Mouse (Mus musculus): ENCODE data around the gene Ascc2. TPM values are rescaled to one million over a fixed set of nuclear protein-coding genes. Genes with fewer than 3 reads are reported as not detected.
A peak's percentile ranks its signal among the peaks of the same experiment; 100 is the strongest.

The Ascc2 gene
- polyA plus RNA-seq, 1 experiment from 2014 or later = 33.8 TPM

GRCm38 (mm10) chr11:4720900-4721580, 83.5 kb downstream of the Ascc2 start:
- Histone ChIP-seq H3K27ac (ENCODE audit: low read length) (no peak overlapping the region), H3K36me3 (ENCODE audit: control insufficient read depth, insufficient read depth, low read length) (peaks cover 4% of the 10 kb centered on the region; the same call in 1 of the 2 replicates), H3K4me3 (ENCODE audit: low read depth, low read length) (no peak overlapping the region), H3K4me1 (ENCODE audit: control insufficient read depth, insufficient read depth, low read length) (peaks cover 5% of the 10 kb centered on the region; the same call in 1 of the 2 replicates), H3K9ac (replicated peaks; ENCODE audit: low read depth, low read length) (no peak overlapping the region), H3K4me2 (replicated peaks; ENCODE audit: low read depth, low read length) (no peak overlapping the region), H3K27me3 (ENCODE audit: control insufficient read depth, insufficient read depth, low read length) (no peaks in the 10 kb centered on the region), H3K9me3 (ENCODE audit: control insufficient read depth, low read depth, low read length) (no peaks in the 10 kb centered on the region)
- ATAC-seq (ENCODE audit: insufficient number of reproducible peaks, insufficient read depth, low FRiP score, low read depth) = no peak
- WGBS = 43% methylated on average over 7 of the region's 7 CpGs

GRCm38 (mm10) chr11:4721728-4722127, 84.2 kb downstream of the Ascc2 start:
- Histone ChIP-seq H3K9ac (replicated peaks; ENCODE audit: low read depth, low read length) (no peak overlapping the region), H3K9me3 (ENCODE audit: control insufficient read depth, low read depth, low read length) (no peaks in the 10 kb centered on the region), H3K27ac (ENCODE audit: low read length) (no peak overlapping the region), H3K4me3 (ENCODE audit: low read depth, low read length) (no peak overlapping the region), H3K4me1 (ENCODE audit: control insufficient read depth, insufficient read depth, low read length) (peaks cover 5% of the 10 kb centered on the region; the same call in 1 of the 2 replicates), H3K36me3 (ENCODE audit: control insufficient read depth, insufficient read depth, low read length) (peaks cover 4% of the 10 kb centered on the region; the same call in 1 of the 2 replicates), H3K27me3 (ENCODE audit: control insufficient read depth, insufficient read depth, low read length) (no peaks in the 10 kb centered on the region), H3K4me2 (replicated peaks; ENCODE audit: low read depth, low read length) (no peak overlapping the region)
- 76% methylated on average over 8 of the region's 8 CpGs for WGBS
- ATAC-seq (ENCODE audit: insufficient number of reproducible peaks, insufficient read depth, low FRiP score, low read depth) = no peak

- Histone ChIP-seq H3K9me3 (ENCODE audit: control insufficient read depth, low read depth, low read length) (no peaks in the 10 kb centered on the region), H3K4me1 (ENCODE audit: control insufficient read depth, insufficient read depth, low read length) (0 out of 2 replicates have a peak, but pooled peaks cover 9% of the 10 kb centered on the region), H3K27me3 (ENCODE audit: control insufficient read depth, insufficient read depth, low read length) (no peaks in the 10 kb centered on the region), H3K4me3 (ENCODE audit: low read depth, low read length) (no peak overlapping the region), H3K27ac (ENCODE audit: low read length) (no peak overlapping the region), H3K9ac (replicated peaks; ENCODE audit: low read depth, low read length) (no peak overlapping the region), H3K36me3 (ENCODE audit: control insufficient read depth, insufficient read depth, low read length) (peaks cover 3% of the 10 kb centered on the region; the same call in 1 of the 2 replicates), H3K4me2 (replicated peaks; ENCODE audit: low read depth, low read length) (no peak overlapping the region)
- ATAC-seq (ENCODE audit: insufficient number of reproducible peaks, insufficient read depth, low FRiP score, low read depth) = peak; percentile 31; the same call in 1 of the 2 replicates
- 37% methylated on average over 12 of the region's 12 CpGs for WGBS
Observed at GRCm38 (mm10) chr11:4729603-4730002, 92.1 kb downstream of the Ascc2 start.

GRCm38 (mm10) chr11:4730096-4730495, 92.5 kb downstream of the Ascc2 start:
- Histone ChIP-seq H3K27me3 (ENCODE audit: control insufficient read depth, insufficient read depth, low read length) (no peaks in the 10 kb centered on the region), H3K9me3 (ENCODE audit: control insufficient read depth, low read depth, low read length) (no peaks in the 10 kb centered on the region), H3K36me3 (ENCODE audit: control insufficient read depth, insufficient read depth, low read length) (no peaks in the 10 kb centered on the region; the same call in 1 of the 2 replicates), H3K27ac (ENCODE audit: low read length) (no peak overlapping the region), H3K4me2 (replicated peaks; ENCODE audit: low read depth, low read length) (no peak overlapping the region), H3K4me1 (ENCODE audit: control insufficient read depth, insufficient read depth, low read length) (0 out of 2 replicates have a peak, but pooled peaks cover 9% of the 10 kb centered on the region), H3K9ac (replicated peaks; ENCODE audit: low read depth, low read length) (no peak overlapping the region), H3K4me3 (ENCODE audit: low read depth, low read length) (no peak overlapping the region)
- 53% methylated on average over 6 of the region's 6 CpGs for WGBS
- ATAC-seq (ENCODE audit: insufficient number of reproducible peaks, insufficient read depth, low FRiP score, low read depth) = peak; percentile 51; the same call in 1 of the 2 replicates

- no peak overlapping the region for H3K4me2 ChIP-seq (replicated peaks; ENCODE audit: low read depth, low read length)
- ATAC-seq (ENCODE audit: insufficient number of reproducible peaks, insufficient read depth, low FRiP score, low read depth) = no peak
- H3K9ac ChIP-seq (replicated peaks; ENCODE audit: low read depth, low read length) = no peak overlapping the region
- H3K9me3 ChIP-seq (ENCODE audit: control insufficient read depth, low read depth, low read length) = no peaks in the 10 kb centered on the region
- no peak overlapping the region for H3K27ac ChIP-seq (ENCODE audit: low read length)
- H3K4me3 ChIP-seq (ENCODE audit: low read depth, low read length) = no peak overlapping the region
- 77% methylated on average over 5 of the region's 5 CpGs for WGBS
- H3K36me3 ChIP-seq (ENCODE audit: control insufficient read depth, insufficient read depth, low read length) = no peaks in the 10 kb centered on the region; the same call in 1 of the 2 replicates
- H3K27me3 ChIP-seq (ENCODE audit: control insufficient read depth, insufficient read depth, low read length) = no peaks in the 10 kb centered on the region
- H3K4me1 ChIP-seq (ENCODE audit: control insufficient read depth, insufficient read depth, low read length) = 0 out of 2 replicates have a peak, but pooled peaks cover 9% of the 10 kb centered on the region
Observed at GRCm38 (mm10) chr11:4730913-4731312, 93.4 kb downstream of the Ascc2 start.

- Histone ChIP-seq H3K4me2 (replicated peaks; ENCODE audit: low read depth, low read length) (no peak overlapping the region), H3K27ac (ENCODE audit: low read length) (no peak overlapping the region), H3K36me3 (ENCODE audit: control insufficient read depth, insufficient read depth, low read length) (no peaks in the 10 kb centered on the region; the same call in 1 of the 2 replicates), H3K9me3 (ENCODE audit: control insufficient read depth, low read depth, low read length) (no peaks in the 10 kb centered on the region), H3K9ac (replicated peaks; ENCODE audit: low read depth, low read length) (no peak overlapping the region), H3K4me3 (ENCODE audit: low read depth, low read length) (no peak overlapping the region), H3K4me1 (ENCODE audit: control insufficient read depth, insufficient read depth, low read length) (0 out of 2 replicates have a peak, but pooled peaks cover 9% of the 10 kb centered on the region), H3K27me3 (ENCODE audit: control insufficient read depth, insufficient read depth, low read length) (no peaks in the 10 kb centered on the region)
- ATAC-seq (ENCODE audit: insufficient number of reproducible peaks, insufficient read depth, low FRiP score, low read depth) = no peak
- 68% methylated on average over 7 of the region's 7 CpGs for WGBS
Observed at GRCm38 (mm10) chr11:4731781-4732180, 94.2 kb downstream of the Ascc2 start.

GRCm38 (mm10) chr11:4734179-4734578, 96.6 kb downstream of the Ascc2 start:
- no peaks in the 10 kb centered on the region; the same call in 1 of the 2 replicates for H3K36me3 ChIP-seq (ENCODE audit: control insufficient read depth, insufficient read depth, low read length)
- no peak for ATAC-seq (ENCODE audit: insufficient number of reproducible peaks, insufficient read depth, low FRiP score, low read depth)

More at GRCm38 (mm10) chr11:4734179-4734578, 96.6 kb downstream of the Ascc2 start:
- Histone ChIP-seq H3K4me1 (ENCODE audit: control insufficient read depth, insufficient read depth, low read length) (0 out of 2 replicates have a peak, but pooled peaks cover 9% of the 10 kb centered on the region), H3K4me2 (replicated peaks; ENCODE audit: low read depth, low read length) (no peak overlapping the region), H3K9ac (replicated peaks; ENCODE audit: low read depth, low read length) (no peak overlapping the region), H3K9me3 (ENCODE audit: control insufficient read depth, low read depth, low read length) (no peaks in the 10 kb centered on the region), H3K4me3 (ENCODE audit: low read depth, low read length) (no peak overlapping the region), H3K27ac (ENCODE audit: low read length) (no peak overlapping the region), H3K27me3 (ENCODE audit: control insufficient read depth, insufficient read depth, low read length) (no peaks in the 10 kb centered on the region)
- WGBS = 41% methylated on average over 12 of the region's 12 CpGs

Data from stomach, embryonic 14.5 days (tissue).